Mouse (Mus musculus): ENCODE measurements at regions not wholly inside any gene's neighbourhood (a gene's known extent, or its start where the extent isn't known, plus 50 kb on each side); places are given as distances from the start of the nearest gene placed in this dataset.

- TF ChIP-seq POLR2A (IDR thresholded peaks at IDR 0.05; ENCODE audit: control insufficient read depth, extremely low read depth, insufficient read depth, low read length, poor library complexity) (no peak), CTCF (IDR thresholded peaks at IDR 0.05; ENCODE audit: borderline replicate concordance, control insufficient read depth, extremely low read depth, insufficient read depth, low read length, poor library complexity) (no peak)
These were observed 496.2 kb downstream of the Tbc1d22a start for GRCm38 (mm10) chr15:86710429-86710828.

Measured in thymus, adult 2 months (tissue).